Mouse (Mus musculus) myocyte (in vitro differentiated cells): ENCODE measurements around the gene Ablim2. TPM values are rescaled to one million over a fixed set of nuclear protein-coding genes. Genes with fewer than 3 reads are reported as not detected.

Source experiments
- H3K27me3 ChIP-seq: one replicate; pipeline ENCODE4 v1.6.1; 2011; ENCODE audit not compliant: control insufficient read depth, insufficient read depth, insufficient read length
- H3K36me3 ChIP-seq: one replicate; pipeline ENCODE4 v1.6.1; 2011; ENCODE audit not compliant: control insufficient read depth, insufficient read depth
- H3K4me2 ChIP-seq: one replicate; pipeline ENCODE4 v1.6.1; 2011; ENCODE audit warnings: low read depth, control low read depth
- H3K4me3 ChIP-seq: one replicate; pipeline ENCODE4 v1.5.1; 2011; ENCODE audit warnings: mild to moderate bottlenecking, control low read depth, moderate library complexity
- H3K79me2 ChIP-seq: one replicate; pipeline ENCODE4 v1.6.1; 2011; ENCODE audit not compliant: control insufficient read depth, insufficient read depth
- H3ac ChIP-seq: one replicate; pipeline ENCODE4 v1.6.1; 2011; ENCODE audit not compliant: control insufficient read depth, insufficient read length
- CEBPB ChIP-seq: IDR thresholded peaks from 2 replicates; pipeline ENCODE4 v1.6.1; 2011; ENCODE audit warnings: mild to moderate bottlenecking, moderate library complexity; ENCODE audit not compliant: poor library complexity, insufficient read depth, severe bottlenecking
- E2F4 ChIP-seq: IDR thresholded peaks from one replicate; pipeline ENCODE4 v1.6.1; 2011; ENCODE audit warnings: mild to moderate bottlenecking, control low read depth, moderate library complexity; ENCODE audit not compliant: insufficient read depth
- MAX ChIP-seq: IDR thresholded peaks from one replicate; pipeline ENCODE4 v1.6.1; 2011; ENCODE audit warnings: low read depth, mild to moderate bottlenecking, control low read depth
- MYOD1 ChIP-seq, 3 experiments: IDR thresholded peaks; one replicate each; pipeline ENCODE4 v1.6.1; 2011; ENCODE audit warnings: control low read depth in 2 of 3, low read depth in 2 of 3, mild to moderate bottlenecking in 2 of 3, moderate library complexity in 1 of 3; ENCODE audit not compliant: insufficient read length in 2 of 3, control insufficient read depth in 1 of 3
- MYOG ChIP-seq, 3 experiments: IDR thresholded peaks; one replicate each; pipeline ENCODE4 v1.6.1; 2011; ENCODE audit warnings: control low read depth in 2 of 3, low read depth in 2 of 3, mild to moderate bottlenecking in 2 of 3; ENCODE audit not compliant: insufficient read length in 2 of 3, control insufficient read depth in 1 of 3, insufficient read depth in 1 of 3
- POLR2A ChIP-seq: IDR thresholded peaks from one replicate; pipeline ENCODE4 v1.6.1; 2011; ENCODE audit warnings: low read depth, mild to moderate bottlenecking, control low read depth, moderate library complexity; ENCODE audit not compliant: insufficient read length
- POLR2AphosphoS2 ChIP-seq: IDR thresholded peaks from one replicate; pipeline ENCODE4 v1.6.1; 2011; ENCODE audit warnings: low read depth, control low read depth; ENCODE audit not compliant: insufficient read length
- REST ChIP-seq: IDR thresholded peaks from one replicate; pipeline ENCODE4 v1.6.1; 2011; ENCODE audit warnings: mild to moderate bottlenecking, control low read depth, moderate library complexity; ENCODE audit not compliant: insufficient read depth, insufficient read length
- SRF ChIP-seq: IDR thresholded peaks from one replicate; pipeline ENCODE4 v1.6.1; 2011; ENCODE audit warnings: low read depth; ENCODE audit not compliant: control insufficient read depth, insufficient read length
- TCF12 ChIP-seq: IDR thresholded peaks from one replicate; pipeline ENCODE4 v1.6.1; 2011; ENCODE audit warnings: mild to moderate bottlenecking, control low read depth; ENCODE audit not compliant: poor library complexity, insufficient read depth, severe bottlenecking
- TCF3 ChIP-seq: IDR thresholded peaks from one replicate; pipeline ENCODE4 v1.6.1; 2011; ENCODE audit warnings: low read depth, control low read depth; ENCODE audit not compliant: insufficient read length
- USF1 ChIP-seq: IDR thresholded peaks from one replicate; pipeline ENCODE4 v1.6.1; 2011; ENCODE audit warnings: low read depth, mild to moderate bottlenecking, control low read depth, moderate library complexity
- polyA plus RNA-seq: library from polyadenylated mRNA; unstranded; fragments of >200 nt; fragmentation: generic; extraction: Trizol; gene quantifications from one replicate; pipeline ENCODE4 v1.2.1, GENCODE M21; 2012; ENCODE audit warnings: missing spikeins

The Ablim2 gene
- polyA plus RNA-seq, 1 experiment = 11.9 TPM

DNA sequence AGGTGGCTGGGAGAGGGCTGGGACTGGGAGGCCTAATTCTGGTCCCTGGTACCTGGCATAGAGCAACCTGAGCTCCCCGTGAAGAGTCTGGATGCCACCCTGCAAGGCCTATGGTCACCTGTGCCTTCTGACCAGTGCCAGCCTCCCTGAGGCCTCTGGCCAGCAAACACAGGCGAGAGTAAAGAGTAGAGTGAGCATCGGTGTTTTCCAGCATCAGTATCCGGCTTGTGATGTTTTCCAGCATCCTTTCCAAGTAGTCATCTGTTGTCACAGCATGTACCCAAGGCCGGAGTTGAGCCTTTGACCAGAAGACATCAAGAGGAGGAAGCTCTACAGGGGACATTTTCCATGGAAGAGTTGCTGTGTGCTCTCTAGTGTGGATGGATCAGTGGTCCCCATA is 45.7 kb downstream of the Ablim2 start:
- TF ChIP-seq POLR2AphosphoS2 (no peak), E2F4 (no peak), TCF12 (no peak), MYOG (IDR thresholded peaks at IDR 0.05; ENCODE audit: control insufficient read depth in 1 of 3, insufficient read depth in 1 of 3, insufficient read length in 2 of 3, low read depth in 2 of 3) (no peak), SRF (no peak), POLR2A (no peak), TCF3 (no peak), CEBPB (no peak), USF1 (no peak), MAX (no peak), REST (no peak), MYOD1 (IDR thresholded peaks at IDR 0.05; ENCODE audit: control insufficient read depth in 1 of 3, insufficient read length in 2 of 3, low read depth in 2 of 3) (no peak)
- peaks cover 39% of the 10 kb centered on the region for H3K27me3 ChIP-seq

DNA sequence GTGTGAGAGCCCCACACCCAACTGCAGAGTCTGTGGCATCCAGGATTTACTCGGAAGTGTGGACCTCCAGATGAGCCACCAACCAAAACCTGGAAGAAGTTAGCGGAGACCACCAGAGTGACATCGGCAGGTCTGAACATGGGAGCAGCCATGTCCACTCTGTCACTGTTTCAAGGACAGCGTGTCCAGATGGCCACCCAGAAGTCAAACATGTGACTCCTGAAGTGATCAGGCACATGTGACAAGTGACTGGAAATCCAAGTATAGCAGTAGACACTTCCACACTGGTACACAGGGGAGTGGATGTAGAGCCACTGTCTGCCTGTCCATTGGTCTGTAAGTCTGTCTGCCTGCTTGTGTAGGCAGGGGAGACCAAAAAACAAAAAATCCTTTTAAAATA is 47.0 kb downstream of the Ablim2 start:
- Histone ChIP-seq H3K27me3 (peaks cover 43% of the 10 kb centered on the region), H3K4me2 (no peak overlapping the region), H3K4me3 (no peak overlapping the region), H3ac (no peak overlapping the region), H3K36me3 (no peaks in the 10 kb centered on the region), H3K79me2 (no peaks in the 10 kb centered on the region)
- TF ChIP-seq MAX = no peak
- no peak for TF ChIP-seq POLR2AphosphoS2
- TF ChIP-seq TCF3 = no peak
- TF ChIP-seq USF1 = no peak
- no peak for TF ChIP-seq SRF
- TF ChIP-seq CEBPB = no peak
- TF ChIP-seq MYOD1 (IDR thresholded peaks at IDR 0.05; ENCODE audit: control insufficient read depth in 1 of 3, insufficient read length in 2 of 3, low read depth in 2 of 3) = no peak
- TF ChIP-seq MYOG (IDR thresholded peaks at IDR 0.05; ENCODE audit: control insufficient read depth in 1 of 3, insufficient read depth in 1 of 3, insufficient read length in 2 of 3, low read depth in 2 of 3) = no peak
- TF ChIP-seq POLR2A = no peak
- no peak for TF ChIP-seq REST
- TF ChIP-seq TCF12 = no peak
- no peak for TF ChIP-seq E2F4

More for the DNA sequence above, 45.7 kb downstream of the Ablim2 start:
- no peaks in the 10 kb centered on the region for H3K79me2 ChIP-seq
- no peak overlapping the region for H3ac ChIP-seq
- no peak overlapping the region for H3K4me3 ChIP-seq
- no peaks in the 10 kb centered on the region for H3K36me3 ChIP-seq
- no peak overlapping the region for H3K4me2 ChIP-seq

DNA sequence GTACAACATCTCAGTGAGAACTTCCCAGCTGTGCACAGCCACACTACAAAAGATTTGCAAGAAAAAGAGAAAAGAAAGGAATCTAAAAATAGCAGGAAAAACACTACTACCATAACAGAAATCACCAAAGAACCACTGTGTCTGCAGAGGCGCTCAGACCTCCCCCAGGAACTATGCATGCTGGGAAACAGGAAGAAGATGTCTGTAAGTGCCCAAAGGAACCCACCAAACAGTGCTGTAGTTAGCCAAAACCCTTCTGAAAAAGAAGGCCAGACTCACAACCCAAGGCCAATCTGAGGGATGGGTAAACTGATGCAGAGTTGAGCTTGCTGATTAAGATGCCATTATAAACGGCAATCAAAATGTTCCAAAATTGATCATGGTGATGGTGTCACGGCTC is 47.5 kb downstream of the Ablim2 start:
- Histone ChIP-seq H3ac (no peak overlapping the region), H3K27me3 (peaks cover 48% of the 10 kb centered on the region), H3K4me2 (no peak overlapping the region), H3K79me2 (no peaks in the 10 kb centered on the region), H3K4me3 (no peak overlapping the region), H3K36me3 (no peaks in the 10 kb centered on the region)
- no peak for TF ChIP-seq TCF12
- no peak for TF ChIP-seq POLR2A
- no peak for TF ChIP-seq MYOD1 (IDR thresholded peaks at IDR 0.05; ENCODE audit: control insufficient read depth in 1 of 3, insufficient read length in 2 of 3, low read depth in 2 of 3)
- no peak for TF ChIP-seq CEBPB
- no peak for TF ChIP-seq SRF
- TF ChIP-seq REST = no peak
- TF ChIP-seq USF1 = no peak
- no peak for TF ChIP-seq MAX
- no peak for TF ChIP-seq TCF3
- no peak for TF ChIP-seq MYOG (IDR thresholded peaks at IDR 0.05; ENCODE audit: control insufficient read depth in 1 of 3, insufficient read depth in 1 of 3, insufficient read length in 2 of 3, low read depth in 2 of 3)
- TF ChIP-seq E2F4 = no peak
- no peak for TF ChIP-seq POLR2AphosphoS2

DNA sequence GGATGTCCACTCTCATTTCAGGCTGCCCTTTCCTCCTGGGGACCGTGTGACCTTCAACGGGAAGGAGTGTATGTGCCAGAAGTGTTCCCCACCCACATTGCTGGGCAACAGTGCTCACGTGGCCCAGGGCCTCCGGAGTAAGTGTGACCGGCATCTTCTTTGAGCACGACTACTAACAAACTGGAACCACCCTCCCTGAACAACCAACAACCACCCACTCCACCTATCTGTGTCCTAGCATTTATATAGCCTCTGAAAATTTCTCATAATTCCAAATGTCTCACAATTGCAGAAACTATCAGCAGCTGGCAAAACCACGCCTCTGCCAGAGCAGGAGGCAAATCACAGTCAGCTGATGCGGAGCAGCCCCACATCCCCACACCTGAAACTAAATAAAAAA is 49.3 kb downstream of the Ablim2 start:
- no peak overlapping the region for H3K4me3 ChIP-seq
- H3K79me2 ChIP-seq = no peaks in the 10 kb centered on the region
- H3K36me3 ChIP-seq = no peaks in the 10 kb centered on the region
- no peak for TF ChIP-seq MYOD1 (IDR thresholded peaks at IDR 0.05; ENCODE audit: control insufficient read depth in 1 of 3, insufficient read length in 2 of 3, low read depth in 2 of 3)
- TF ChIP-seq TCF3 = no peak
- no peak for TF ChIP-seq TCF12
- no peak for TF ChIP-seq MYOG (IDR thresholded peaks at IDR 0.05; ENCODE audit: control insufficient read depth in 1 of 3, insufficient read depth in 1 of 3, insufficient read length in 2 of 3, low read depth in 2 of 3)
- no peak for TF ChIP-seq E2F4
- no peak for TF ChIP-seq SRF
- TF ChIP-seq MAX = no peak
- no peak for TF ChIP-seq USF1
- TF ChIP-seq CEBPB = no peak
- no peak for TF ChIP-seq POLR2AphosphoS2
- no peak for TF ChIP-seq POLR2A
- TF ChIP-seq REST = no peak
- no peak overlapping the region for H3K4me2 ChIP-seq
- no peak overlapping the region for H3ac ChIP-seq
- H3K27me3 ChIP-seq = peaks cover 61% of the 10 kb centered on the region

DNA sequence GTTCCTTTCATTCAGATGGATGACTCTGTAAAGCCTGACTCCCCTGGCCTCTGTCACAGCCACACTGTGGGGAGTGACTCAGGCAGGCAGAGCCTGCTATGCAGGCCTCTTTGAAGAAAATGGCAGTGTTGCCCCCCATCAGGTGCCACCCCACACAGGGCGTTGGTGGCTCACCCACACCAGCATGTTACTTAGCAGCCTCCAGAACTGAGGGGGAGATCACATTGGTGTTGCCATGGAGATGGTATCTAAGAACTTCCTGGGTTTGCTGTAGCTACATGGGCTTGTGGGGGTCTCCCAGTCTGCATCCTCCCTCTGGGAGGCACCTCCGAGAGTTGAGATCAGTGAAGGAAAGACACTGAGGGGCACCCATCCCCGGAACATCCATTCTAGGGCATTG is 52.8 kb downstream of the Ablim2 start:
- Histone ChIP-seq H3K27me3 (peaks cover 74% of the 10 kb centered on the region), H3K36me3 (no peaks in the 10 kb centered on the region), H3K79me2 (no peaks in the 10 kb centered on the region), H3K4me3 (no peak overlapping the region), H3ac (no peak overlapping the region), H3K4me2 (no peak overlapping the region)
- TF ChIP-seq MAX = no peak
- TF ChIP-seq SRF = no peak
- no peak for TF ChIP-seq USF1
- no peak for TF ChIP-seq MYOG (IDR thresholded peaks at IDR 0.05; ENCODE audit: control insufficient read depth in 1 of 3, insufficient read depth in 1 of 3, insufficient read length in 2 of 3, low read depth in 2 of 3)
- TF ChIP-seq CEBPB = no peak
- no peak for TF ChIP-seq POLR2A
- no peak for TF ChIP-seq MYOD1 (IDR thresholded peaks at IDR 0.05; ENCODE audit: control insufficient read depth in 1 of 3, insufficient read length in 2 of 3, low read depth in 2 of 3)
- TF ChIP-seq POLR2AphosphoS2 = no peak
- no peak for TF ChIP-seq REST
- no peak for TF ChIP-seq TCF3
- TF ChIP-seq E2F4 = no peak
- TF ChIP-seq TCF12 = no peak
